In genomic region chr6:72545377-72545776, GRCm38 (mm10) we compare ENCODE assay signal across 31 mouse cellular contexts. TPM values are rescaled to one million over a fixed set of nuclear protein-coding genes. Genes with fewer than 3 reads are reported as not detected.
DNase-seq lines count a peak whose midpoint lies in the region; ATAC-seq and TF ChIP-seq lines count a peak whose summit lies in the region.
"Had no signal": no experiment of that assay in that cellular context is flagged by ENCODE, and none has a peak within 500 bp of the region (broad histone marks: within the 10 kb centered on the region; RNA-seq: fewer than 3 reads in every experiment).

No protein-coding gene starts in this region.

- 58% methylated on average over 7 of the region's 7 CpGs for WGBS in kidney, embryonic 15.5 days
- WGBS in kidney, adult 2 months: 71% methylated on average over 7 of the region's 7 CpGs
- WGBS in forebrain, embryonic 11.5 days: 52% methylated on average over 7 of the region's 7 CpGs

- no peak for ATAC-seq in kidney, embryonic 15.5 days (replicated peaks; ENCODE audit: low FRiP score)
- no peak for ATAC-seq in forebrain, embryonic 11.5 days (replicated peaks; ENCODE audit: low FRiP score)
- ATAC-seq: forebrain, embryonic 16.5 days; intestine, postnatal 0 days had no signal

- no peak for DNase-seq in kidney, adult 2 months
- no peak for DNase-seq in CH12.LX (ENCODE audit: extremely low read depth)
- peak; percentile 81 for DNase-seq in MEL (ENCODE audit: low read depth, low spot score)
- DNase-seq in embryo, embryonic 10.5 days (ENCODE audit: low spot score): no peak
- no peak for DNase-seq in forebrain, embryonic 11.5 days (ENCODE audit: low spot score)
- DNase-seq: adrenal gland, postnatal 25 days; B cell, adult 2 months; cerebellum, adult 2 months; cerebellum, postnatal 14 days; gastrocnemius, postnatal 14 days; heart, postnatal 36 days; kidney, postnatal 10 days; layer of hippocampus, adult 9-11 months; lung, postnatal 36 days; midbrain, embryonic 14.5 days; right cerebral cortex, postnatal 25 days; spleen, adult 18-20 months had no signal

- H3K4me3 ChIP-seq in kidney, embryonic 15.5 days (replicated peaks): no peak overlapping the region
- no peak overlapping the region for H3K4me3 ChIP-seq in kidney, adult 2 months (ENCODE audit: insufficient read depth, low read depth, low read length)
- no peak overlapping the region for H3K4me3 ChIP-seq in CH12.LX (replicated peaks in 1 of 3; ENCODE audit: low read depth in 2 of 3, low read length in 2 of 3, poor library complexity in 1 of 3)
- H3K4me3 ChIP-seq in MEL (ENCODE audit: control insufficient read depth in 1 of 2, insufficient read depth in 1 of 2, low read depth in 2 of 2, low read length in 2 of 2): peak overlapping the region; percentile 39 to 63
- H3K4me3 ChIP-seq in embryonic fibroblast, embryonic 13.5 days (ENCODE audit: insufficient read depth, low read length): no peak overlapping the region
- H3K4me3 ChIP-seq in forebrain, embryonic 11.5 days (ENCODE audit: low read depth, low read length): no peak overlapping the region
- H3K4me3 ChIP-seq: hindbrain, embryonic 13.5 days had no signal

- H3K9ac ChIP-seq in kidney, embryonic 15.5 days: no peak overlapping the region
- H3K9ac ChIP-seq in CH12.LX (ENCODE audit: insufficient read depth, low read depth) (no peak overlapping the region), MEL (ENCODE audit: control insufficient read depth, low read depth, low read length, poor library complexity, severe bottlenecking) (peak overlapping the region; percentile 78)
- no peak overlapping the region for H3K9ac ChIP-seq in forebrain, embryonic 11.5 days (ENCODE audit: low read length)
- H3K9ac ChIP-seq: hindbrain, embryonic 13.5 days had no signal

- in situ Hi-C loops in CH12.LX (cut with MboI; ENCODE audit: low pct_ligation_motif_present, low pct_unique_long_range_greater_than_20kb, low sequenced_read_pairs): no loop called here

- H3K27ac ChIP-seq in kidney, embryonic 15.5 days: no peak overlapping the region
- H3K27ac ChIP-seq in kidney, adult 2 months (ENCODE audit: insufficient read depth, low read depth, low read length): no peak overlapping the region
- H3K27ac ChIP-seq in CH12.LX (ENCODE audit: insufficient read depth, low read depth) (no peak overlapping the region), MEL (ENCODE audit: control insufficient read depth, low read depth, low read length) (peak overlapping the region; percentile 95)
- 0 out of 2 replicates have a peak overlapping the region, but pooled peaks have one; percentile 5 for H3K27ac ChIP-seq in embryonic fibroblast, embryonic 13.5 days (ENCODE audit: insufficient read depth, low read length)
- H3K27ac ChIP-seq in forebrain, embryonic 11.5 days (ENCODE audit: low read depth, low read length): no peak overlapping the region
- H3K27ac ChIP-seq: forebrain, embryonic 10.5 days; hindbrain, embryonic 13.5 days had no signal

- H3K4me1 ChIP-seq in kidney, embryonic 15.5 days: peaks cover 28% of the 10 kb centered on the region
- H3K4me1 ChIP-seq in kidney, adult 2 months (ENCODE audit: control insufficient read depth, insufficient read depth, low read length): peaks cover 18% of the 10 kb centered on the region; the same call in 1 of the 2 replicates
- peaks cover 9 to 31% of the 10 kb centered on the region in 2 experiments for H3K4me1 ChIP-seq in CH12.LX (ENCODE audit: control insufficient read depth in 1 of 2, insufficient read depth in 2 of 2)
- peaks cover 17 to 46% of the 10 kb centered on the region in 2 experiments for H3K4me1 ChIP-seq in MEL (ENCODE audit: control insufficient read depth in 1 of 2, insufficient read depth in 2 of 2, low read length in 2 of 2)
- peaks cover 13% of the 10 kb centered on the region for H3K4me1 ChIP-seq in embryonic fibroblast, embryonic 13.5 days (ENCODE audit: control insufficient read depth, insufficient read depth, low read length)
- peaks cover 2% of the 10 kb centered on the region; the same call in 1 of the 2 replicates for H3K4me1 ChIP-seq in forebrain, embryonic 11.5 days (replicated peaks; ENCODE audit: control insufficient read depth, insufficient read depth, low read length)

- no peak for TF ChIP-seq CTCF in kidney, adult 2 months (conservative IDR thresholded peaks at IDR 0.05; ENCODE audit: insufficient read depth, insufficient read length, low read depth, low read length)
- TF ChIP-seq CTCF in CH12.LX (conservative IDR thresholded peaks at IDR 0.05 in 1 of 2, IDR thresholded peaks at IDR 0.05 in 1 of 2; ENCODE audit: low read depth in 2 of 2, low read length in 2 of 2) (no peak), MEL (IDR thresholded peaks at IDR 0.05 in 2 of 3, conservative IDR thresholded peaks at IDR 0.05 in 1 of 3; ENCODE audit: control insufficient read depth in 1 of 3, insufficient read depth in 1 of 3, low read depth in 2 of 3, low read length in 3 of 3, poor library complexity in 1 of 3, severe bottlenecking in 1 of 3) (no peak)
- TF ChIP-seq CTCF in embryonic fibroblast, embryonic 13.5 days (IDR thresholded peaks at IDR 0.05; ENCODE audit: borderline replicate concordance, insufficient read depth, low read length): no peak

- H3K79me2 ChIP-seq in CH12.LX (replicated peaks; ENCODE audit: control insufficient read depth, extremely low read depth, insufficient read depth, poor library complexity, severe bottlenecking) (0 out of 2 replicates have a peak, but pooled peaks cover 3% of the 10 kb centered on the region), MEL (ENCODE audit: control insufficient read depth, insufficient read depth, low read length, poor library complexity) (peaks cover 13% of the 10 kb centered on the region)

- no peaks in the 10 kb centered on the region for H3K36me3 ChIP-seq in kidney, embryonic 15.5 days
- H3K36me3 ChIP-seq in kidney, adult 2 months (ENCODE audit: control insufficient read depth, insufficient read depth, low read length): no peaks in the 10 kb centered on the region
- H3K36me3 ChIP-seq in CH12.LX (replicated peaks in 1 of 2; ENCODE audit: control insufficient read depth in 1 of 2, insufficient read depth in 1 of 2, low read length in 1 of 2): peaks cover 0 to 9% of the 10 kb centered on the region in 2 experiments
- H3K36me3 ChIP-seq in MEL (ENCODE audit: control insufficient read depth in 1 of 2, insufficient read depth in 2 of 2, low read length in 2 of 2): peaks cover 0 to 26% of the 10 kb centered on the region in 2 experiments; a peak in 2 of 4 replicates
- no peaks in the 10 kb centered on the region for H3K36me3 ChIP-seq in forebrain, embryonic 11.5 days (ENCODE audit: control insufficient read depth, insufficient read depth, low read length)
- H3K36me3 ChIP-seq: forebrain, embryonic 10.5 days; heart, embryonic 10.5 days; hindbrain, embryonic 13.5 days; lung, embryonic 15.5 days had no signal

- peak overlapping the region; percentile 13; the same call in 1 of the 2 replicates for H3K4me2 ChIP-seq in kidney, embryonic 15.5 days
- H3K4me2 ChIP-seq in CH12.LX (ENCODE audit: insufficient read depth, low read depth, poor library complexity, severe bottlenecking): 0 out of 2 replicates have a peak overlapping the region, but pooled peaks have one; percentile 18
- H3K4me2 ChIP-seq in forebrain, embryonic 11.5 days (ENCODE audit: low read depth, low read length, severe bottlenecking): no peak overlapping the region

- TF ChIP-seq RAD21 in CH12.LX (IDR thresholded peaks at IDR 0.05; ENCODE audit: low read depth, low read length): no peak
- TF ChIP-seq RAD21 in MEL (IDR thresholded peaks at IDR 0.05; ENCODE audit: low read depth, low read length): no peak

- H3K27me3 ChIP-seq in kidney, embryonic 15.5 days: no peaks in the 10 kb centered on the region
- H3K27me3 ChIP-seq in kidney, adult 2 months (replicated peaks; ENCODE audit: control insufficient read depth, insufficient read depth, low read length): no peaks in the 10 kb centered on the region
- H3K27me3 ChIP-seq in CH12.LX (replicated peaks): no peaks in the 10 kb centered on the region
- H3K27me3 ChIP-seq in MEL (ENCODE audit: control insufficient read depth in 1 of 2, insufficient read depth in 2 of 2, low read length in 2 of 2): no peaks in the 10 kb centered on the region
- no peaks in the 10 kb centered on the region for H3K27me3 ChIP-seq in forebrain, embryonic 11.5 days (ENCODE audit: control insufficient read depth, insufficient read depth, low read length)
- H3K27me3 ChIP-seq: lung, embryonic 15.5 days had no signal

- dilution Hi-C loops in CH12.LX (cut with MboI; ENCODE audit: extremely low pct_ligation_motif_present, extremely low pct_unique_long_range_greater_than_20kb, low sequenced_read_pairs): no loop called here

- no peaks in the 10 kb centered on the region for H3K9me3 ChIP-seq in kidney, embryonic 15.5 days (replicated peaks)
- H3K9me3 ChIP-seq in CH12.LX (replicated peaks; ENCODE audit: low read length) (peaks cover 8% of the 10 kb centered on the region), MEL (replicated peaks; ENCODE audit: insufficient read depth, low read length) (no peaks in the 10 kb centered on the region)
- no peaks in the 10 kb centered on the region for H3K9me3 ChIP-seq in forebrain, embryonic 11.5 days (ENCODE audit: control insufficient read depth, low read length)
- H3K9me3 ChIP-seq: forebrain, embryonic 10.5 days; heart, embryonic 10.5 days; hindbrain, embryonic 13.5 days; lung, embryonic 15.5 days had no signal

- TF ChIP-seq EP300 in CH12.LX (IDR thresholded peaks at IDR 0.05; ENCODE audit: low read length) (no peak), MEL (IDR thresholded peaks at IDR 0.05; ENCODE audit: low read depth in 1 of 2, low read length in 2 of 2) (peak; percentile 26; a peak in 1 of 4 replicates)

- no peak for TF ChIP-seq POLR2A in kidney, adult 2 months (IDR thresholded peaks at IDR 0.05; ENCODE audit: low read depth, low read length)
- TF ChIP-seq POLR2A in CH12.LX (IDR thresholded peaks at IDR 0.05; ENCODE audit: low read depth, low read length): no peak
- peak in 1 of 2 experiments; percentile 60; a peak in 2 of 4 replicates for TF ChIP-seq POLR2A in MEL (IDR thresholded peaks at IDR 0.05; ENCODE audit: control insufficient read depth in 1 of 2, insufficient read depth in 1 of 2, low read depth in 1 of 2, low read length in 2 of 2, poor library complexity in 1 of 2)
- TF ChIP-seq POLR2A in embryonic fibroblast, embryonic 13.5 days (IDR thresholded peaks at IDR 0.05; ENCODE audit: low read depth, low read length): peak; percentile 32; the same call in 1 of the 2 replicates

RNA-seq across cellular contexts. Expression of gene Capg, which starts 1.2 kb away (rescaled TPM):
- polyA plus RNA-seq in kidney, embryonic 15.5 days (2015; fragmentation: Nextera tagmentation; extraction: Ambion mirVana): 68.4 and 70.7 TPM in 2 replicates
- 64.3 and 70.9 TPM in 2 replicates for polyA plus RNA-seq in kidney, adult 2 months (2012; rRNA removed)
- total RNA-seq in CH12.LX (2012; rRNA removed) (211 and 264 TPM in 2 replicates), CH12.LX (2014; rRNA removed) (174 and 175 TPM in 2 replicates), MEL (2012; rRNA removed) (222 and 241 TPM in 2 replicates)
- polyA plus RNA-seq in CH12.LX (2012; ENCODE audit: insufficient read length, low read depth) (196 and 201 TPM in 2 replicates), MEL (2012; ENCODE audit: insufficient read depth in 1 of 2, insufficient read length in 2 of 2, low read depth in 1 of 2, low replicate concordance in 2 of 2, missing spikeins in 1 of 2) (100 to 1,000 TPM in 1 of 2 experiments, not detected in 1; 283 TPM)
- polyA plus RNA-seq in embryonic fibroblast, embryonic 13.5 days (2011; ENCODE audit: insufficient read length, low read depth, missing spikeins): 95.7 and 182 TPM in 2 replicates
- polyA plus RNA-seq in forebrain, embryonic 11.5 days (2014; fragmentation: Nextera tagmentation; extraction: Ambion mirVana): 7.1 and 8.4 TPM in 2 replicates

RNA-seq across cellular contexts. Expression of gene Sh2d6, which starts 23.9 kb away (rescaled TPM):
- 0.13 and 0.14 TPM in 2 replicates for polyA plus RNA-seq in kidney, embryonic 15.5 days (2015; fragmentation: Nextera tagmentation; extraction: Ambion mirVana)
- polyA plus RNA-seq in kidney, adult 2 months (2012; rRNA removed): 0.09 and 0.12 TPM in 2 replicates
- total RNA-seq in CH12.LX (2012; rRNA removed) (0.50 and 1.7 TPM in 2 replicates), CH12.LX (2014; rRNA removed) (0.78 and 1.1 TPM in 2 replicates), MEL (2012; rRNA removed) (not detected in 2 replicates)
- polyA plus RNA-seq in CH12.LX (2012; ENCODE audit: insufficient read length, low read depth) (4.3 and 4.9 TPM in 2 replicates), MEL (2012; ENCODE audit: insufficient read depth in 1 of 2, insufficient read length in 2 of 2, low read depth in 1 of 2, low replicate concordance in 2 of 2, missing spikeins in 1 of 2) (under 1 TPM in 1 of 2 experiments, not detected in 1; 0.17 TPM)
- 1.8 and 1.9 TPM in 2 replicates for polyA plus RNA-seq in embryonic fibroblast, embryonic 13.5 days (2011; ENCODE audit: insufficient read length, low read depth, missing spikeins)
- polyA plus RNA-seq in forebrain, embryonic 11.5 days (2014; fragmentation: Nextera tagmentation; extraction: Ambion mirVana): 0.36 and 0.51 TPM in 2 replicates
- total RNA-seq: ES-E14 had no signal
- polyA plus RNA-seq: embryonic facial prominence, embryonic 11.5 days; heart, embryonic 10.5 days; heart, embryonic 16.5 days; liver, embryonic 11.5 days; liver, embryonic 16.5 days; lung, embryonic 15.5 days; neural tube, embryonic 11.5 days had no signal

RNA-seq across cellular contexts. Expression of gene Elmod3, which starts 52.8 kb away (rescaled TPM):
- polyA plus RNA-seq in kidney, embryonic 15.5 days (2015; fragmentation: Nextera tagmentation; extraction: Ambion mirVana): 14.6 and 16.8 TPM in 2 replicates
- polyA plus RNA-seq in kidney, adult 2 months (2012; rRNA removed): 43.0 and 43.4 TPM in 2 replicates
- total RNA-seq in CH12.LX (2012; rRNA removed) (4.7 and 7.1 TPM in 2 replicates), CH12.LX (2014; rRNA removed) (4.0 and 4.2 TPM in 2 replicates), MEL (2012; rRNA removed) (4.2 and 4.6 TPM in 2 replicates)
- polyA plus RNA-seq in CH12.LX (2012; ENCODE audit: insufficient read length, low read depth) (9.0 TPM in 2 replicates), MEL (2012; ENCODE audit: insufficient read depth in 1 of 2, insufficient read length in 2 of 2, low read depth in 1 of 2, low replicate concordance in 2 of 2, missing spikeins in 1 of 2) (10 to 100 TPM in 1 of 2 experiments, not detected in 1; 14.1 TPM)
- 8.1 and 8.8 TPM in 2 replicates for polyA plus RNA-seq in embryonic fibroblast, embryonic 13.5 days (2011; ENCODE audit: insufficient read length, low read depth, missing spikeins)
- polyA plus RNA-seq in forebrain, embryonic 11.5 days (2014; fragmentation: Nextera tagmentation; extraction: Ambion mirVana): 15.8 and 16.5 TPM in 2 replicates

RNA-seq across cellular contexts. Expression of gene Retsat, which starts 52.9 kb away (rescaled TPM):
- polyA plus RNA-seq in kidney, embryonic 15.5 days (2015; fragmentation: Nextera tagmentation; extraction: Ambion mirVana): 22.1 and 24.6 TPM in 2 replicates
- 237 and 272 TPM in 2 replicates for polyA plus RNA-seq in kidney, adult 2 months (2012; rRNA removed)
- total RNA-seq in CH12.LX (2012; rRNA removed) (12.5 and 15.6 TPM in 2 replicates), CH12.LX (2014; rRNA removed) (14.0 and 15.5 TPM in 2 replicates), MEL (2012; rRNA removed) (35.1 and 40.3 TPM in 2 replicates)
- polyA plus RNA-seq in CH12.LX (2012; ENCODE audit: insufficient read length, low read depth) (27.7 and 28.6 TPM in 2 replicates), MEL (2012; ENCODE audit: insufficient read depth in 1 of 2, insufficient read length in 2 of 2, low read depth in 1 of 2, low replicate concordance in 2 of 2, missing spikeins in 1 of 2) (10 to 100 TPM in 1 of 2 experiments, not detected in 1; 61.5 TPM)
- polyA plus RNA-seq in embryonic fibroblast, embryonic 13.5 days (2011; ENCODE audit: insufficient read length, low read depth, missing spikeins): 11.0 and 12.3 TPM in 2 replicates
- polyA plus RNA-seq in forebrain, embryonic 11.5 days (2014; fragmentation: Nextera tagmentation; extraction: Ambion mirVana): 5.3 and 6.3 TPM in 2 replicates

Comparison
In these comparisons a context has a peak if more than half of its experiments do, and no peak if none do; other contexts are left out.
1. H3K27ac ChIP-seq: peak in MEL (single experiment) and embryonic fibroblast, embryonic 13.5 days (single experiment); none in kidney, embryonic 15.5 days (single experiment), kidney, adult 2 months (single experiment), CH12.LX (single experiment) and forebrain, embryonic 11.5 days (single experiment).
2. H3K4me3 ChIP-seq: peak in MEL (2 of 2); none in kidney, embryonic 15.5 days (single experiment), kidney, adult 2 months (single experiment), CH12.LX (0 of 3), embryonic fibroblast, embryonic 13.5 days (single experiment) and forebrain, embryonic 11.5 days (single experiment).